Mouse (Mus musculus) embryo, embryonic 11.5 days (tissue): ENCODE results near the gene Zc3h18.

Experiments used
- DNase-seq: peaks from one replicate; pipeline ENCODE4 v3.0.0-alpha.2; 2012; ENCODE audit warnings: low read depth, low spot score

Zc3h18 gene

DNA sequence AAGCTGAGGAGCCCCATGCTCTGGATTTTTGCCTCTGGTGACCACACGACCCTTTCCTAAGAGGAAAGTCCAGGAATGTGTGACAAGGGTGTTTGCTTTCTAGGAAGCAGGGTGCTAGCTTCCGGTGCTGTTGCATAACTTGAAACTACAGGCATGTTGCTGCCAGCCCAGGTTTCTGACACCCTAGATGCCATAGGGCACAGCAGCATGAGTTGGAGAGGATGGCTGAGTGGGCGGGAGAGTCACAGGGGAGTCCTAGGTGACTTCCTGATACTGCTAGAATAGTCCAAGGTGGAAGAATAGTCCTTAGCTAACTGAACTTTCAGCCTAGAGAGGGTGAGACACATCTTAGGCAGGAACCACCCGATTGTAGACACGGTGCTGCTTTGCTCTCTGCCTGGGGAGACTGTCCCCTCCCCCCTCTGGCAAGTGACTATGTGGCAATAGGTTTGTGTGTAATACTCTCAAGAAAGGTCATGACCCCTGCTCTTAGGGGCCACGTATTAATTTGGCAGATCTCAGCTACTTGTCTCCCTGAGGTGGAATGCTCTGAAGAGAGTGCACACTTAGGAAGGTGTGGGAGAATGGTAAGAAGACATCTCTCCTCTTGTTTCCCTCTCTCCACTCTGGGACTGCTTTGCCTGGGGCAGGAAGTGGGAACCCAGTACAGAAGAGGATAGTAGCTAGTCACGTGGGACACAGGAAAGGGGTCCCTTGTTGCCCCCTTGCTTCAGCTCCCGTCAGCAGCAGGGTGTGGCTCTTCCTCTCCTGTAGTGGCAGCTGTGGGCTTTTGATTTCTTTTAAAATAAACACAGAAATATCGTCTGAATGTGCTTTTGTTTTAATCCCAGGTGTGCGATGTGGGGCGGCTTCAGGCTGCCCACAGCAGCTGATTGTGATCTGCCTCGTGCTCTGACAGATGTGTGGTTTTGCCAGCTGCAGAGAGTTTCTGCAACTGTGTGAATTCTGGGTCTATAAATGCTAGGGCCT, 87.5 kb downstream of the Zc3h18 start:
- no peak for DNase-seq

DNA sequence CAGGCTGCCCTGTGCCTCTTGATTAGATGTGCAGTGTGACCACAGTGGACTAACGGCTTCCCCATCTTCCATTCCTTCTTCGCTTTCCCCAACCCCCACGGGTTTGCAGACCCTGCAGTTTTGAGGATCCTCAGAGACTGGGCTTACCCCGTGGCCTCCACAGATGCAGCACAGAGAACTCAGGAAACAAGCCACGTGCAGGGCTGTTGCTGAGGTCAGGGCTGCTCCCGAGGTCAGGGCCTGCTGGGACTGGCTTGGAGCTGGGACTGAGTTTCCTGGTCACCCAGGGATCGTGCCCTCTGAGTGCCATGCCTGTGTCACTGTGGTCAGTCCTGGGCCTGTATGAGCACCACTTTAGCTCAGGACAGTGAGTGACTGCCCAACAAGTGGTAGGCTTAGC, 88.6 kb downstream of the Zc3h18 start:
- no peak for DNase-seq
